Mouse (Mus musculus) MEL (cell line): Measurements from ENCODE around the gene Retsat. TPM values are rescaled to one million over a fixed set of nuclear protein-coding genes. Genes with fewer than 3 reads are reported as not detected.

Experiments used
- DNase-seq: peaks from one replicate; pipeline ENCODE4 v3.0.0; 2011; ENCODE audit warnings: low read depth, low spot score
- H3K27ac ChIP-seq: 2 replicates; pipeline ENCODE4 v1.5.1; 2012; ENCODE audit warnings: low read depth, mild to moderate bottlenecking, control low read depth, low read length, moderate library complexity; ENCODE audit not compliant: control insufficient read depth
- H3K27me3 ChIP-seq, 2 experiments: fragments of 150-350 bp in 1 of 2; sonication (generic) in 1 of 2; 2 replicates each; pipeline ENCODE4 v1.6.1; 2012; ENCODE audit warnings: low read length in 2 of 2, mild to moderate bottlenecking in 2 of 2, improper control_type of control experiment in 1 of 2, moderate library complexity in 1 of 2; ENCODE audit not compliant: insufficient read depth in 2 of 2, control insufficient read depth in 1 of 2
- H3K36me3 ChIP-seq, 2 experiments: 2 replicates each; pipeline ENCODE4 v1.6.1; 2012 to 2014; ENCODE audit warnings: low read length in 2 of 2, improper control_type of control experiment in 1 of 2, inconsistent platforms in 1 of 2, mild to moderate bottlenecking in 1 of 2; ENCODE audit not compliant: insufficient read depth in 2 of 2, control insufficient read depth in 1 of 2
- H3K4me1 ChIP-seq, 2 experiments: fragments of 150-350 bp in 1 of 2; sonication (generic) in 1 of 2; 2 replicates each; pipeline ENCODE4 v1.6.1; 2012; ENCODE audit warnings: low read length in 2 of 2, improper control_type of control experiment in 1 of 2, mild to moderate bottlenecking in 1 of 2; ENCODE audit not compliant: insufficient read depth in 2 of 2, control insufficient read depth in 1 of 2
- H3K4me3 ChIP-seq, 2 experiments: fragments of 150-350 bp in 1 of 2; sonication (generic) in 1 of 2; 2 replicates each; pipeline ENCODE4 v1.5.1; 2012; ENCODE audit warnings: low read depth in 2 of 2, low read length in 2 of 2, mild to moderate bottlenecking in 2 of 2, moderate library complexity in 2 of 2, control low read depth in 1 of 2, improper control_type of control experiment in 1 of 2; ENCODE audit not compliant: control insufficient read depth in 1 of 2, insufficient read depth in 1 of 2
- H3K79me2 ChIP-seq: 2 replicates; pipeline ENCODE4 v1.6.1; 2012; ENCODE audit warnings: mild to moderate bottlenecking, low read length, moderate library complexity; ENCODE audit not compliant: control insufficient read depth, poor library complexity, insufficient read depth
- H3K9ac ChIP-seq: 2 replicates; pipeline ENCODE4 v1.6.1; 2012; ENCODE audit warnings: low read depth, mild to moderate bottlenecking, control low read depth, low read length, moderate library complexity; ENCODE audit not compliant: control insufficient read depth, poor library complexity, severe bottlenecking
- H3K9me3 ChIP-seq: fragments of 150-350 bp; sonication (generic); replicated peaks from 2 replicates; pipeline ENCODE4 v1.6.1; 2012; ENCODE audit warnings: mild to moderate bottlenecking, low read length, improper control_type of control experiment, moderate library complexity; ENCODE audit not compliant: insufficient read depth
- BHLHE40 ChIP-seq: IDR thresholded peaks from 2 replicates; pipeline ENCODE4 v1.6.1; 2012; ENCODE audit warnings: low read depth, mild to moderate bottlenecking, inconsistent platforms, low read length, improper control_type of control experiment, borderline replicate concordance
- CHD1 ChIP-seq: IDR thresholded peaks from 2 replicates; pipeline ENCODE4 v1.6.1; 2012; ENCODE audit warnings: low read depth, mild to moderate bottlenecking, inconsistent platforms, low read length, improper control_type of control experiment
- E2F4 ChIP-seq: IDR thresholded peaks from 2 replicates; pipeline ENCODE4 v1.6.1; 2011; ENCODE audit warnings: low read depth, low read length, improper control_type of control experiment, borderline replicate concordance
- ELF1 ChIP-seq: IDR thresholded peaks from 2 replicates; pipeline ENCODE4 v1.6.1; 2014; ENCODE audit warnings: low read depth, mild to moderate bottlenecking, inconsistent platforms, low read length, improper control_type of control experiment, moderate library complexity
- EP300 ChIP-seq, 2 experiments: IDR thresholded peaks; 2 replicates each; pipeline ENCODE4 v1.6.1; 2011; ENCODE audit warnings: improper control_type of control experiment in 2 of 2, low read length in 2 of 2, low read depth in 1 of 2, mild to moderate bottlenecking in 1 of 2
- ETS1 ChIP-seq: IDR thresholded peaks from 2 replicates; pipeline ENCODE4 v1.6.1; 2012; ENCODE audit warnings: low read depth, mild to moderate bottlenecking, inconsistent platforms, low read length, improper control_type of control experiment, moderate library complexity
- KAT2A ChIP-seq: conservative IDR thresholded peaks from 2 replicates; pipeline ENCODE4 v1.6.1; 2012; ENCODE audit warnings: low read depth, low read length, improper control_type of control experiment, inconsistent platforms
- MAFK ChIP-seq: IDR thresholded peaks from 2 replicates; pipeline ENCODE4 v1.6.1; 2011; ENCODE audit warnings: low read depth, mild to moderate bottlenecking, low read length, improper control_type of control experiment, borderline replicate concordance
- MAX ChIP-seq: IDR thresholded peaks from 2 replicates; pipeline ENCODE4 v1.6.1; 2011; ENCODE audit warnings: low read length, improper control_type of control experiment
- MAZ ChIP-seq: IDR thresholded peaks from 2 replicates; pipeline ENCODE4 v1.6.1; 2012; ENCODE audit warnings: low read depth, mild to moderate bottlenecking, inconsistent platforms, low read length, improper control_type of control experiment
- MYB ChIP-seq: IDR thresholded peaks from 2 replicates; pipeline ENCODE4 v1.6.1; 2011; ENCODE audit warnings: mild to moderate bottlenecking, low read depth, low read length, improper control_type of control experiment
- POLR2A ChIP-seq, 2 experiments: IDR thresholded peaks; 2 replicates each; pipeline ENCODE4 v1.6.1; 2011 to 2012; ENCODE audit warnings: low read length in 2 of 2, mild to moderate bottlenecking in 2 of 2, control low read depth in 1 of 2, improper control_type of control experiment in 1 of 2, low read depth in 1 of 2, moderate library complexity in 1 of 2; ENCODE audit not compliant: control insufficient read depth in 1 of 2, insufficient read depth in 1 of 2, poor library complexity in 1 of 2
- RCOR1 ChIP-seq: IDR thresholded peaks from 2 replicates; pipeline ENCODE4 v1.6.1; 2012; ENCODE audit warnings: low read depth, mild to moderate bottlenecking, inconsistent platforms, low read length, improper control_type of control experiment
- SMC3 ChIP-seq: IDR thresholded peaks from 2 replicates; pipeline ENCODE4 v1.6.1; 2011; ENCODE audit warnings: low read depth, low read length, improper control_type of control experiment
- TBP ChIP-seq: IDR thresholded peaks from 2 replicates; pipeline ENCODE4 v1.8.0; 2011; ENCODE audit warnings: low read depth, low read length, improper control_type of control experiment
- USF1 ChIP-seq: IDR thresholded peaks from 2 replicates; pipeline ENCODE4 v1.6.1; 2014; ENCODE audit warnings: low read depth, mild to moderate bottlenecking, inconsistent platforms, low read length, improper control_type of control experiment, moderate library complexity
- ZC3H11A ChIP-seq: IDR thresholded peaks from 2 replicates; pipeline ENCODE4 v1.6.1; 2012; ENCODE audit warnings: low read depth, mild to moderate bottlenecking, inconsistent platforms, low read length, improper control_type of control experiment
- ZKSCAN1 ChIP-seq: IDR thresholded peaks from 2 replicates; pipeline ENCODE4 v1.6.1; 2012; ENCODE audit warnings: low read depth, mild to moderate bottlenecking, inconsistent platforms, low read length, improper control_type of control experiment, moderate library complexity
- ZMIZ1 ChIP-seq: IDR thresholded peaks from 2 replicates; pipeline ENCODE4 v1.6.1; 2012; ENCODE audit warnings: low read depth, mild to moderate bottlenecking, inconsistent platforms, low read length, improper control_type of control experiment, moderate library complexity
- polyA plus RNA-seq, 2 experiments: library from polyadenylated mRNA; stranded (reverse) in 1 of 2; unstranded in 1 of 2; fragments of >175 nt in 1 of 2; fragments of >200 nt in 1 of 2; gene quantifications; 2 replicates each; pipeline versions ENCODE4 v1.2.1 to v1.2.4; 2012; ENCODE audit warnings: low replicate concordance in 2 of 2, low read depth in 1 of 2; ENCODE audit not compliant: insufficient read length in 2 of 2, insufficient read depth in 1 of 2, missing spikeins in 1 of 2
- total RNA-seq: library from RNA; depleted of rRNA; stranded (reverse); fragments of 300-350 nt; gene quantifications from 2 replicates; pipeline ENCODE4 v1.2.3, GENCODE M21; 2012

Retsat gene
- total and polyA plus RNA-seq, 3 experiments, result 40.3 to 61.5 TPM; not detected in 1

- TF ChIP-seq KAT2A (no peak), MAX (peak; percentile 62), ZC3H11A (no peak), EP300 (IDR thresholded peaks at IDR 0.05; ENCODE audit: low read depth in 1 of 2, low read length in 2 of 2) (peak; percentile 33 to 36; a peak in 2 of 4 replicates), MYB (0 out of 2 replicates have a peak, but pooled peaks have one; percentile 23), MAZ (peak; percentile 35; the same call in 1 of the 2 replicates), TBP (no peak; the same call in 1 of the 2 replicates), MAFK (no peak), BHLHE40 (no peak), ZMIZ1 (peak; percentile 68; the same call in 1 of the 2 replicates)
Observed at GRCm38 (mm10) chr6:72549041-72549580, 49.2 kb upstream of the Retsat start (continued).

GRCm38 (mm10) chr6:72550025-72550424, 48.2 kb upstream of the Retsat start:
- no peak for TF ChIP-seq USF1
- no peak for TF ChIP-seq CHD1
- TF ChIP-seq BHLHE40, result no peak
- TF ChIP-seq, all 39 proteins: peak for 0
- Histone ChIP-seq H3K36me3 (peaks cover 0 to 45% of the 10 kb centered on the region in 2 experiments; a peak in 2 of 4 replicates), H3K4me3 (peak overlapping the region; percentile 46 to 66), H3K79me2 (peaks cover 25% of the 10 kb centered on the region), H3K27ac (peak overlapping the region; percentile 93), H3K9ac (peak overlapping the region; percentile 77), H3K9me3 (no peaks in the 10 kb centered on the region), H3K27me3 (no peaks in the 10 kb centered on the region), H3K4me1 (peaks cover 32 to 55% of the 10 kb centered on the region in 2 experiments)
- no peak for DNase-seq

GRCm38 (mm10) chr6:72550503-72551100, 47.7 kb upstream of the Retsat start:
- TF ChIP-seq ETS1 (peak; percentile 22; the same call in 1 of the 2 replicates), MAZ (peak; percentile 9; the same call in 1 of the 2 replicates), SMC3 (no peak), EP300 (IDR thresholded peaks at IDR 0.05; ENCODE audit: low read depth in 1 of 2, low read length in 2 of 2) (peak in 1 of 2 experiments; percentile 36; a peak in 1 of 4 replicates), ZKSCAN1 (no peak), MAFK (no peak), RCOR1 (peak; percentile 45), POLR2A (IDR thresholded peaks at IDR 0.05; ENCODE audit: control insufficient read depth in 1 of 2, insufficient read depth in 1 of 2, low read depth in 1 of 2, low read length in 2 of 2, poor library complexity in 1 of 2) (0 out of 4 replicates have a peak, but pooled peaks of 1 of the 2 experiments have one; percentile 32), E2F4 (0 out of 2 replicates have a peak, but pooled peaks have one; percentile 52), ZC3H11A (no peak), ELF1 (0 out of 2 replicates have a peak, but pooled peaks have one; percentile 40), ZMIZ1 (0 out of 2 replicates have a peak, but pooled peaks have one; percentile 32)
- Histone ChIP-seq H3K27ac (peak overlapping the region; percentile 93), H3K4me3 (peak overlapping the region; percentile 46 to 66)

More at GRCm38 (mm10) chr6:72550503-72551100, 47.7 kb upstream of the Retsat start:
- Histone ChIP-seq H3K9me3 (no peaks in the 10 kb centered on the region), H3K9ac (peak overlapping the region; percentile 77), H3K36me3 (peaks cover 0 to 43% of the 10 kb centered on the region in 2 experiments; a peak in 2 of 4 replicates), H3K79me2 (peaks cover 23% of the 10 kb centered on the region), H3K4me1 (peaks cover 31 to 50% of the 10 kb centered on the region in 2 experiments), H3K27me3 (no peaks in the 10 kb centered on the region)
- DNase-seq, result peak; percentile 73
